Mouse (Mus musculus): ENCODE measurements around the gene Cdh16. TPM values are rescaled to one million over a fixed set of nuclear protein-coding genes. Genes with fewer than 3 reads are reported as not detected.

Cdh16 gene
- polyA plus RNA-seq, 1 experiment from 2014 or later, result 20.1 TPM

DNA sequence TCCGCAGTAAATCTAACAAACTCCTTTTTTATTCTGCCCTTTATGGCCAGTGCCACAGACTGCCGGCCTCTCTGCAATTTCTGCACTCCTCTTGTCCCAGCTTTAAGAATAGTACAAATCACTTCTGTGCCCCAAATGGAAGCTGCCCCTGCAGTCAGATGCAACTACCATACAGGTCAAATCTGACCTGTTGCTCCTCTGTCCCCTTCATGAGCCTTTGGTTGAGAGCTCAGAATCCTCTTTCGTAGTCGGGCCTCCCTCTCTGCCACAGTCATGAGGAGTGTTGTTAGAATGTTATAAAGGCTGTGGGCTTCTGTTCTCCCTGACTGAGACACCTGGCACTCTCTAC, 21.0 kb downstream of the Cdh16 start:
- H3K4me1 ChIP-seq (ENCODE audit: control insufficient read depth, insufficient read depth, low read length), result peaks cover 52% of the 10 kb centered on the region
- WGBS, result 29% methylated on average over 4 of the region's 4 CpGs

DNA sequence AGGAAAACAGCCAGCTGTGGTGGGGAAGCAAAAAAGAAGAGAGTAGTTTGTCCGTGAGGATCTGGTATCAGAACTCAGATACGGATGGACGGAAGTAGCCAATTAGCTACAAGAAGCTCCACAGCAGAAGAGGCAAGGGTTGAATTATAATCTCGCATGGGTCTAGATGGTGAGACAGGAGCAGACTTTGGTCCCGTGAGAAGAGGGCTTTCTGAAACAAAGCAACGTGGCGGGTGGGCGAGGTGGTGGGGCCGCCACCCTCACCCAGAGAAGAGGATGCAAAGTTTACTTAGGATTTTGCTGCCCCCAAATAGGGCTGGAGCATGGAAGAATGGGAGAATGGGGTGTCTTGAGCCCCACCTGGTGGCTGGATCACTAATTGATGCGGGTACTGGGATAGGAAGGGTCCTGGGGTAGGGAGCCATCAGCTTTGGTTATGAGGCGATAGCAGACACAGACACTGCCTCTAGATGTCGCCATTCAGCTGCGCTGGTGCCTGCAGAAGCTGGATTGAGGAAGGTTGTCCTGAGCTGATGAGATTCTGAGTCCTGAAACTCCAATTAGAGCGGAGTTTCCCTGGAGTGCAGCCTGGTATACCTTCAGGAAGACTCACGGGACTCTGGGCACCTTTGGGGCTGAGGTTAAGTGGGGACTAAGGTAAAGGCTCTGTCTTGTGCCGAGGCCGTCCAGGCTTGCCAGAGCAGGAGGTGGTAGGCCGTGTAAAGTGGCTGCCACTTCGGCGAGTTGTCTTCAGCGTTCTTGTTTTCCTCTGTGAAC, 21.5 kb downstream of the Cdh16 start:
- H3K36me3 ChIP-seq (ENCODE audit: control insufficient read depth, insufficient read depth), result no peaks in the 10 kb centered on the region
- no peaks in the 10 kb centered on the region for H3K9me3 ChIP-seq (replicated peaks; ENCODE audit: control insufficient read depth, low read length)
- peak; percentile 83 for ATAC-seq (replicated peaks; ENCODE audit: extremely low read depth, insufficient read depth, low FRiP score)
- peak overlapping the region; percentile 45 for H3K4me3 ChIP-seq (ENCODE audit: low read length)
- peak overlapping the region; percentile 65 for H3K9ac ChIP-seq (ENCODE audit: low read length)
- peak overlapping the region; percentile 73 for H3K4me2 ChIP-seq (ENCODE audit: low read depth, low read length)
- 15% methylated on average over 21 of the region's 21 CpGs for WGBS
- H3K27me3 ChIP-seq (ENCODE audit: control insufficient read depth, insufficient read depth, low read length), result no peaks in the 10 kb centered on the region
- H3K4me1 ChIP-seq (ENCODE audit: control insufficient read depth, insufficient read depth, low read length), result peaks cover 48% of the 10 kb centered on the region
- peak overlapping the region; percentile 87 for H3K27ac ChIP-seq (ENCODE audit: low read length)

More for the DNA sequence above, 21.0 kb downstream of the Cdh16 start:
- ATAC-seq (replicated peaks; ENCODE audit: extremely low read depth, insufficient read depth, low FRiP score), result no peak
- no peak overlapping the region for H3K4me3 ChIP-seq (ENCODE audit: low read length)
- peak overlapping the region; percentile 42 for H3K9ac ChIP-seq (ENCODE audit: low read length)
- no peaks in the 10 kb centered on the region for H3K36me3 ChIP-seq (ENCODE audit: control insufficient read depth, insufficient read depth)
- no peaks in the 10 kb centered on the region for H3K27me3 ChIP-seq (ENCODE audit: control insufficient read depth, insufficient read depth, low read length)
- H3K9me3 ChIP-seq (replicated peaks; ENCODE audit: control insufficient read depth, low read length), result no peaks in the 10 kb centered on the region
- peak overlapping the region; percentile 34; the same call in 1 of the 2 replicates for H3K4me2 ChIP-seq (ENCODE audit: low read depth, low read length)
- peak overlapping the region; percentile 87 for H3K27ac ChIP-seq (ENCODE audit: low read length)

DNA sequence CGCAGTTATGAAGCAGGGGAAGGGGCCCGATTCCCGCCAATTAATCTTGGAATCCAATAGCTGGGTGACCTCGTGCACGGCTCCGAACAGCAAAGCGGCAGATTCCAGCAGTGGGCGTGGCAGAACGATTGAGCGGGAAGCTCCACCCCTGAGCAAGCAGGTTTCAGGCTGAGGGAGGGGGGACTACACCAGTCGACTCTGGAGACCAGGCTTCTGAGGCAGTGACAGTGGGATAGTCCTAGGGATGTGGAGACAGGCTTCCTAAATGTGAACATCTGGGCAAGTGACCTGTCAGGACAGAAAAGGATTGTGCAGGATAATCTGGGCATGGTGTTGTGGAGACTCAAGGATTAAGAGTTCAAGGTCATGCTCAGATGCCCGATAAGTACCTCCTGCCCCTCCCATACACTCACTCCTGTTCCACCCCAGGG, 22.2 kb downstream of the Cdh16 start:
- Histone ChIP-seq H3K4me2 (ENCODE audit: low read depth, low read length) (peak overlapping the region; percentile 73), H3K36me3 (ENCODE audit: control insufficient read depth, insufficient read depth) (no peaks in the 10 kb centered on the region), H3K9me3 (replicated peaks; ENCODE audit: control insufficient read depth, low read length) (no peaks in the 10 kb centered on the region), H3K4me3 (ENCODE audit: low read length) (peak overlapping the region; percentile 45), H3K27me3 (ENCODE audit: control insufficient read depth, insufficient read depth, low read length) (no peaks in the 10 kb centered on the region), H3K4me1 (ENCODE audit: control insufficient read depth, insufficient read depth, low read length) (peaks cover 41% of the 10 kb centered on the region), H3K9ac (ENCODE audit: low read length) (peak overlapping the region; percentile 65), H3K27ac (ENCODE audit: low read length) (peak overlapping the region; percentile 57)
- 0 out of 2 replicates have a peak, but pooled peaks have one; percentile 12 for ATAC-seq (replicated peaks; ENCODE audit: extremely low read depth, insufficient read depth, low FRiP score)
- under 1% methylated on average over 12 of the region's 12 CpGs for WGBS

DNA sequence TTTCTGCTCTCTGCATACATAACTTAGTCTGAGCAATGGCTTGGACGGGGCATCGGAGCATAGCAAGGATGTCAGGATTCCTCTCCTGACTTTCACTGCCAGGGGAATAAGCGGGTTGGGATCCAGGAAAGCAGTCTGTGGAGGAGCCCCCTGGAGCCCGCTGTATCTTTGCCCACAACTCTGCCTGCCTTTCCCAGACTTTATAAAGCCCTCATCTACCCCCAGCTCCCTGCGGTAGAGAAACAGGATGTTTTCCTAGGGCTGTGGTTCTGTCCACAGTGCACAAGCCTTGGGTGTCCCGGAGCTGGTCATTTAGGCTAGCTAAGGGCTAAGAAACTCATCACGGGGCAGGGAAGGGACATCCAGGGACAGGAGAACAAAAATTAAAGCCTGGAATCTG, 22.8 kb downstream of the Cdh16 start:
- Histone ChIP-seq H3K9ac (ENCODE audit: low read length) (peak overlapping the region; percentile 33; the same call in 1 of the 2 replicates), H3K4me3 (ENCODE audit: low read length) (0 out of 2 replicates have a peak overlapping the region, but pooled peaks have one; percentile 45), H3K36me3 (ENCODE audit: control insufficient read depth, insufficient read depth) (no peaks in the 10 kb centered on the region), H3K27ac (ENCODE audit: low read length) (no peak overlapping the region), H3K4me1 (ENCODE audit: control insufficient read depth, insufficient read depth, low read length) (peaks cover 36% of the 10 kb centered on the region), H3K27me3 (ENCODE audit: control insufficient read depth, insufficient read depth, low read length) (no peaks in the 10 kb centered on the region), H3K4me2 (ENCODE audit: low read depth, low read length) (peak overlapping the region; percentile 73), H3K9me3 (replicated peaks; ENCODE audit: control insufficient read depth, low read length) (no peaks in the 10 kb centered on the region)
- ATAC-seq (replicated peaks; ENCODE audit: extremely low read depth, insufficient read depth, low FRiP score), result no peak
- WGBS, result 33% methylated on average over 7 of the region's 7 CpGs

DNA sequence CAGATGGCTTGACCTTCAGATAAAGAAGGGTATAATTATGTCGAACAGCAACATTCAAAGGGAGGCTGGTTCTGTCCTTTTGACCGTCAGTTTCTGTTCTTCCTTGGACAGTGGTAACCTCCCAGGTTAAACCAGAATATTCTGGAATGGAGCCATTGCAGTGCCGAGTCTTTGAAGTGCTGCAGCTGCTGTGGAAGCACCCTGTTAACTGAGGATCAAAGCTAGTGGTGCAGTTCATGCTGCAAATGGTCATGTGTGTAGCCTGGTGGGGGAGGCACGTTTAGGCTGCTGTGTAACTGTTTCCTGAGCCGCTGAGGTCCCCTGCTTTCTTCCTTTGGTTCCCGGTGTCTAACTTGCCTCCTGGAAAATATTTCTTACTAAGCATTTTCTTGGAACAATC, 25.7 kb downstream of the Cdh16 start:
- 39% methylated on average over 6 of the region's 6 CpGs for WGBS
- ATAC-seq (replicated peaks; ENCODE audit: extremely low read depth, insufficient read depth, low FRiP score), result no peak

DNA sequence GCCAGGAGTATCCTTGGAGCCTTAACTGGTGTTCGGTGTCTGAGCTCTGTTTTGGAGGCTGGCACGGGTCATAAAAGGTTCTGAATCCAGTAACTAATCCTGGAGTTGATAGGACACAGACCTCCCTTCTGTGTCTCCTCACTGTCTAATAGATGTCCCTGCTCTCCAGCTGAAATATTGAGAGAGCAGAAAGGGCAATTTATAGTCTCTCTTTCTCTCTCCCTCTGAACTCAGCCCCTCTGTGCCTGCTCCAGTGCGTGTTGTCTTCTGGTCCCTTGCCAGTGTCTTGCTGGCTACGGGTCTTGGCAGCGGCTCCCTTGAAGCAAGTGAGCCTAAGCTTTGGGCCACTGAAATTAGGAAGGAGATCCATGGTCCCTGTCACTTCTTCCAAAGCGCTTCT, 26.5 kb downstream of the Cdh16 start:
- no peaks in the 10 kb centered on the region for H3K9me3 ChIP-seq (replicated peaks; ENCODE audit: control insufficient read depth, low read length)
- H3K27me3 ChIP-seq (ENCODE audit: control insufficient read depth, insufficient read depth, low read length), result no peaks in the 10 kb centered on the region
- H3K9ac ChIP-seq (ENCODE audit: low read length), result no peak overlapping the region
- H3K4me3 ChIP-seq (ENCODE audit: low read length), result no peak overlapping the region
- 67% methylated on average over 6 of the region's 6 CpGs for WGBS
- peaks cover 11% of the 10 kb centered on the region; the same call in 1 of the 2 replicates for H3K36me3 ChIP-seq (ENCODE audit: control insufficient read depth, insufficient read depth)
- no peak for ATAC-seq (replicated peaks; ENCODE audit: extremely low read depth, insufficient read depth, low FRiP score)
- no peak overlapping the region for H3K4me2 ChIP-seq (ENCODE audit: low read depth, low read length)
- H3K4me1 ChIP-seq (ENCODE audit: control insufficient read depth, insufficient read depth, low read length), result peaks cover 14% of the 10 kb centered on the region
- H3K27ac ChIP-seq (ENCODE audit: low read length), result no peak overlapping the region

More for the DNA sequence above, 25.7 kb downstream of the Cdh16 start:
- H3K36me3 ChIP-seq (ENCODE audit: control insufficient read depth, insufficient read depth), result peaks cover 11% of the 10 kb centered on the region; the same call in 1 of the 2 replicates
- no peaks in the 10 kb centered on the region for H3K9me3 ChIP-seq (replicated peaks; ENCODE audit: control insufficient read depth, low read length)
- no peaks in the 10 kb centered on the region for H3K27me3 ChIP-seq (ENCODE audit: control insufficient read depth, insufficient read depth, low read length)
- H3K4me3 ChIP-seq (ENCODE audit: low read length), result no peak overlapping the region
- H3K4me1 ChIP-seq (ENCODE audit: control insufficient read depth, insufficient read depth, low read length), result peaks cover 20% of the 10 kb centered on the region
- no peak overlapping the region for H3K4me2 ChIP-seq (ENCODE audit: low read depth, low read length)
- no peak overlapping the region for H3K9ac ChIP-seq (ENCODE audit: low read length)
- H3K27ac ChIP-seq (ENCODE audit: low read length), result no peak overlapping the region

DNA sequence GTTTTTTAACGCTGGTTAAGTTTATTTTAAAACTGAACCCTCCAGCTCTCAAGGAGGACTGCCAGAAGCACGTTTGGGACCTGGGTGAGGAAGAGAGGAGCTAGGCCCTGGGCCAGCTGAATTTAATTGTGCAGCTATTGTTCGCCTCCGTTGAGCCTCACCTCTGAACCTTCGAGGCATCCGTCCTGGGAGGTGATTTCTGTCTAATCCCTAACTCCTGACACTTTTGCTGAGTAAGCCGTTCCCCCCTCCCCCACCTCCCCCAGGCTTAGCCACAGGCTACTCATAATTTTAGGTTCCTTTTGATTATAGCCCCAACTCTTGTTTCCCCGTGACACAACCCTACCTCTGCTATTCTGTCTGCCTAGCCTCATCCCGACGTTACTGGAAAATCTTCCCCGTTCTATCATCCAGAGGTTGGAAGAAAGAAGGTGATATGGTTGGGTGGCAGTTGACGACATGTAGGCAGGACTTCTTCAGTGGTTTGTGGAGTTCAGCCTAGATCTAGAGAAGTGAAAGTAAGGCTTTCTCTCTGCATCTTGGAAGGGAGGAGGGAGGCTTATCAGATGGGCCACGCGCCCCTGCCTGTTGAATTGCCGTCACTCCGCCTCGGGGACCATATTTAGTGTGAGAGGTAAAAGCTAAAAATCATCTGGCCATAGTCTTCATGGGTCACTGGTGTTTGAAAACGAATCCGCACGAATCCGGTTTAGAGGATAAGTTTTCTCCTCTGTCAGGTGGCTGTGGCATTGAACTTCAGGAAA, 28.2 kb downstream of the Cdh16 start:
- Histone ChIP-seq H3K4me3 (ENCODE audit: low read length) (no peak overlapping the region), H3K9me3 (replicated peaks; ENCODE audit: control insufficient read depth, low read length) (no peaks in the 10 kb centered on the region), H3K4me1 (ENCODE audit: control insufficient read depth, insufficient read depth, low read length) (peaks cover 12% of the 10 kb centered on the region), H3K4me2 (ENCODE audit: low read depth, low read length) (no peak overlapping the region), H3K9ac (ENCODE audit: low read length) (no peak overlapping the region), H3K36me3 (ENCODE audit: control insufficient read depth, insufficient read depth) (peaks cover 11% of the 10 kb centered on the region; the same call in 1 of the 2 replicates), H3K27me3 (ENCODE audit: control insufficient read depth, insufficient read depth, low read length) (no peaks in the 10 kb centered on the region), H3K27ac (ENCODE audit: low read length) (no peak overlapping the region)
- WGBS, result 76% methylated on average over 21 of the region's 21 CpGs
- ATAC-seq (replicated peaks; ENCODE audit: extremely low read depth, insufficient read depth, low FRiP score), result no peak

DNA sequence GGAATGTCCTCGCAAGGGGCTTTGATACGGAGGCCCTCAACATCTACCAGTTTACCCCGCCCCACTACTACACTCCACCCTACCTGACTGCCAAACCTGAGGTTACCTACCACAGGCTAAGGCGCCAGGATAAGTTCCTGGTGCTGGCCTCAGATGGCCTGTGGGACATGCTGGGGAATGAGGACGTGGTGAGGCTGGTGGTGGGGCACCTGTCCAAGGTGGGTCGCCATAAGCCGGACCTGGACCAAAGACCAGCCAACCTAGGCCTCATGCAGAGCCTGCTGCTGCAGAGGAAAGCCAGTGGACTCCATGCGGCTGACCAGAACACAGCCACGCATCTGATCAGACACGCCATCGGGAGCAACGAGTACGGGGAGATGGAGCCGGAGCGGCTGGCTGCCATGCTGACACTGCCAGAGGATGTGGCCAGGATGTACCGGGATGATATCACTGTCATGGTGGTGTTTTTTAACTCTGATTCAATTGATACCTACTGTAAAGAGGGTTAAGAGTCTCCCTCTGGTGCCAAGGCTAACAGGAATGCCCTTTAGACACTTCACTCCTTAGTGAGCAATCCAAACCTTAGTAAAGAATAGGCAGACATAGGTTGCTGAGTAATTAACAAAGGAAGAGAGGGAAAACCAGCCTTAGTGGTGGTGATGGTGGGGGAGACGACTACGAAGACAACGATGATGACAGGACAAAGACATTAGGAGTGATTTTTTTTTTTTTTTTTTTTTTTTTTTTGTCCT, 29.4 kb downstream of the Cdh16 start:
- no peak for ATAC-seq (replicated peaks; ENCODE audit: extremely low read depth, insufficient read depth, low FRiP score)
- peaks cover 11% of the 10 kb centered on the region; the same call in 1 of the 2 replicates for H3K36me3 ChIP-seq (ENCODE audit: control insufficient read depth, insufficient read depth)
- WGBS, result 93% methylated on average over 19 of the region's 19 CpGs
- no peaks in the 10 kb centered on the region for H3K27me3 ChIP-seq (ENCODE audit: control insufficient read depth, insufficient read depth, low read length)
- H3K9ac ChIP-seq (ENCODE audit: low read length), result no peak overlapping the region
- no peak overlapping the region for H3K4me2 ChIP-seq (ENCODE audit: low read depth, low read length)
- no peak overlapping the region for H3K4me3 ChIP-seq (ENCODE audit: low read length)
- H3K9me3 ChIP-seq (replicated peaks; ENCODE audit: control insufficient read depth, low read length), result no peaks in the 10 kb centered on the region
- no peak overlapping the region for H3K27ac ChIP-seq (ENCODE audit: low read length)
- H3K4me1 ChIP-seq (ENCODE audit: control insufficient read depth, insufficient read depth, low read length), result peaks cover 15% of the 10 kb centered on the region
